Mouse (Mus musculus) stomach, embryonic 14.5 days (tissue): ENCODE results near the gene Zfp869. TPM values are rescaled to one million over a fixed set of nuclear protein-coding genes. Genes with fewer than 3 reads are reported as not detected.
"Not testable (repeated sequence)": the region's sequence is repeated elsewhere in the genome, so short reads cannot be mapped to it uniquely, and the experiment has no call there.

Experiments
- ATAC-seq: fragments of 200-750 bp; cut with Nextera tagmentation; 2 replicates; pipeline ENCODE4 v1.8.0; 2017; ENCODE audit warnings: low read depth, moderate TSS enrichment; ENCODE audit not compliant: insufficient number of reproducible peaks, insufficient read depth, low FRiP score
- H3K27ac ChIP-seq: fragments of 300-500 bp; sonication (generic); 2 replicates; pipeline ENCODE4 v1.5.1; 2014; ENCODE audit warnings: mild to moderate bottlenecking, low read length, moderate library complexity, mixed read lengths
- H3K27me3 ChIP-seq: fragments of 300-500 bp; sonication (generic); 2 replicates; pipeline ENCODE4 v1.6.1; 2014; ENCODE audit warnings: low read length, control low read depth, mixed read lengths; ENCODE audit not compliant: control insufficient read depth, insufficient read depth
- H3K36me3 ChIP-seq: fragments of 300-500 bp; sonication (generic); 2 replicates; pipeline ENCODE4 v1.6.1; 2014; ENCODE audit warnings: mild to moderate bottlenecking, control low read depth, low read length, moderate library complexity, mixed read lengths; ENCODE audit not compliant: control insufficient read depth, insufficient read depth
- H3K4me1 ChIP-seq: fragments of 300-500 bp; sonication (generic); 2 replicates; pipeline ENCODE4 v1.6.1; 2014; ENCODE audit warnings: low read length, control low read depth, mixed read lengths; ENCODE audit not compliant: control insufficient read depth, insufficient read depth
- H3K4me2 ChIP-seq: fragments of 300-500 bp; sonication (generic); replicated peaks from 2 replicates; pipeline ENCODE4 v1.6.1; 2014; ENCODE audit warnings: low read depth, low read length, control low read depth
- H3K4me3 ChIP-seq: fragments of 300-500 bp; sonication (generic); 2 replicates; pipeline ENCODE4 v1.5.1; 2014; ENCODE audit warnings: low read depth, low read length, control low read depth
- H3K9ac ChIP-seq: fragments of 300-500 bp; sonication (generic); replicated peaks from 2 replicates; pipeline ENCODE4 v1.6.1; 2014; ENCODE audit warnings: low read depth, mild to moderate bottlenecking, control low read depth, low read length, moderate library complexity, mixed read lengths
- H3K9me3 ChIP-seq: fragments of 300-500 bp; sonication (generic); 2 replicates; pipeline ENCODE4 v1.6.1; 2016; ENCODE audit warnings: low read depth, low read length, control low read depth; ENCODE audit not compliant: control insufficient read depth
- WGBS: fragments of 180-500 bp; shearing (Covaris S2); extraction: QIAGEN DNeasy Blood & Tissue Kit; methylation state at CpG from one replicate; pipeline ENCODE4 v1.1.7; 2014; 5-methylcytosine and 5-hydroxymethylcytosine counted together
- polyA plus RNA-seq: library from polyadenylated mRNA; unstranded; fragments of >200 nt; fragmentation: Nextera tagmentation; extraction: Ambion mirVana; gene quantifications from 2 replicates; pipeline ENCODE4 v1.2.1, GENCODE M21; 2014

Gene Zfp869
- polyA plus RNA-seq = 30.4 and 30.9 TPM in 2 replicates

DNA sequence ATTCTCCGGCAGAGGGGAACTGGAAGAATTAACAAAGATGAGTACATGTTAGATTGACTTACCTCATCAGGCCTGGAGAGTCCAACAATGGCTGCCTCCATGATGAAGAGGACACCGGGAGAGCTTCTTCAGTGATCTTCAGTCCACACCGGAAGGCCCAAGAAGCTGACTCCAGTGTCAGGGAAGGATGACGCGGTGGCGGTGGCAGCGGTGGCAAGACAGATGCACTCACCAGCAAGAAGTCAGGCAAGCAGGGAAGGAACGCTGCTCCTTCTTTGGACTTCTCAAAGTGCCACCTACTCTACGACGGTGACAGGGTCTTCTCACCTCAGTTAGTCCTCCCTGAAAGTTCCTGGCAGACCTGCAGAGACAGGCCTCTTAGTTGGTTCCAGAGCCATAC, at the start of gene Zfp869:
Zfp869 (minus strand) TSS at position 101 of the 400 bp plus-strand sequence.
- not testable (repeated sequence) for H3K4me1 ChIP-seq, ATAC-seq, H3K9me3 ChIP-seq, H3K9ac ChIP-seq, H3K27me3 ChIP-seq, H3K4me2 ChIP-seq, H3K27ac ChIP-seq, H3K4me3 ChIP-seq
- WGBS = 97% methylated on average over 10 of the region's 10 CpGs
- peaks cover 47% of the 10 kb centered on the region for H3K36me3 ChIP-seq

DNA sequence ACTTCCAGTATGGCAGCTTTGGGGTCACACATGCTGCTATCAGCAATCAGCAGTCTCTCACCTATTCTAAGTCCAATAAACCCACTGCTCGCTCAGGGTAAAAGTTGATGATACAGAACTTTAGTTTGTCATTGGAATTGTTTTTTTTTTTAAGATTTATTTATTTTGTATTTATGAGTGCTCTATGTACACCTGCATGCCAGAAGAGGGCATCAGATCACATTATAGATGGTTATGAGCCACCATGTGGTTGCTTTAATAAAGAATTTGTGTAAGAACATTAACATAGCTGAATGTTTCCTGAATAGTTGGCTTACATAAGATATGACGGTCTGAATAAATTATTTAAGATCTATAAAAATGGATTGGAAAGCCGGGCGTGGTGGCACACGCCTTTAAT, 47.8 kb upstream of the Zfp869 start:
- no peak for ATAC-seq
- H3K4me1 ChIP-seq = no peaks in the 10 kb centered on the region
- no peaks in the 10 kb centered on the region for H3K9me3 ChIP-seq
- no peak overlapping the region for H3K27ac ChIP-seq
- 95% methylated on average over 5 of the region's 5 CpGs for WGBS
- no peak overlapping the region for H3K4me3 ChIP-seq
- no peak overlapping the region for H3K9ac ChIP-seq
- no peak overlapping the region for H3K4me2 ChIP-seq
- H3K36me3 ChIP-seq = peaks cover 23% of the 10 kb centered on the region
- no peaks in the 10 kb centered on the region for H3K27me3 ChIP-seq

GRCm38 (mm10) chr8:69752437-69752836, 41.9 kb upstream of the Zfp869 start:
- no peaks in the 10 kb centered on the region for H3K9me3 ChIP-seq
- no peak overlapping the region for H3K27ac ChIP-seq
- H3K9ac ChIP-seq = no peak overlapping the region
- no peaks in the 10 kb centered on the region for H3K27me3 ChIP-seq
- H3K4me2 ChIP-seq = no peak overlapping the region
- WGBS = 90% methylated on average over 2 of the region's 2 CpGs
- ATAC-seq = no peak
- H3K36me3 ChIP-seq = peaks cover 15% of the 10 kb centered on the region
- H3K4me1 ChIP-seq = peaks cover 8% of the 10 kb centered on the region; the same call in 1 of the 2 replicates
- H3K4me3 ChIP-seq = no peak overlapping the region

GRCm38 (mm10) chr8:69749544-69750454, 39.3 kb upstream of the Zfp869 start, which contains the start of gene Zfp963:
Gene Zfp963, minus strand, starts transcription at chr8:69749970.
- Histone ChIP-seq H3K4me1 (peaks cover 8% of the 10 kb centered on the region; the same call in 1 of the 2 replicates), H3K9ac (peak within 1 kb of the TSS; percentile 75), H3K36me3 (0 out of 2 replicates have a peak, but pooled peaks cover 3% of the 10 kb centered on the region), H3K9me3 (no peaks in the 10 kb centered on the region), H3K27ac (peak within 1 kb of the TSS; percentile 93), H3K4me2 (peak within 1 kb of the TSS; percentile 43), H3K27me3 (no peaks in the 10 kb centered on the region), H3K4me3 (peak within 1 kb of the TSS; percentile 62)
- peak; percentile 99 for ATAC-seq
- WGBS = 2% methylated on average over 48 of the region's 48 CpGs

DNA sequence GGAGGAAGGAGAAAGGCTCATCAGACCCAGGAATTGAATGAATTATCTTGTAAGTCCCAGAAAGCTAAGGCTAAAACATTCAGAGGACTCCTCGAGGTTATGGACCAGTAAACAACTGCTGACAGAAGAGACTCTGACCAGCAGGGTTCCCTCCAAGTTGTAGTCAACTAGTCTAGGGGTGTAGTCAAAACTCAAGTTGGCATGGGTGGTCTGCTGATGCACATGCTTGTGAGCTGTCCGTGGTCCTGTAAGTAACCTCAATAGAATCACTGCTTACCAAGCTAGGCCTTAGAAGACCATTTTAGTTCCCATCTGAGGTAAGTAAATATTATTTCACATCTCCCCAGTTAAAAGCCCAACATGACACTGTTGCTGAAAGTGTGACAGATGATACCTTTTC, 30.7 kb upstream of the Zfp869 start:
- H3K27ac ChIP-seq = no peak overlapping the region
- H3K27me3 ChIP-seq = no peaks in the 10 kb centered on the region
- no peak for ATAC-seq
- H3K4me3 ChIP-seq = no peak overlapping the region
- H3K36me3 ChIP-seq = peaks cover 9% of the 10 kb centered on the region
- WGBS = 82% methylated on average over 2 of the region's 2 CpGs
- no peaks in the 10 kb centered on the region for H3K9me3 ChIP-seq
- no peaks in the 10 kb centered on the region for H3K4me1 ChIP-seq
- no peak overlapping the region for H3K4me2 ChIP-seq
- H3K9ac ChIP-seq = no peak overlapping the region

DNA sequence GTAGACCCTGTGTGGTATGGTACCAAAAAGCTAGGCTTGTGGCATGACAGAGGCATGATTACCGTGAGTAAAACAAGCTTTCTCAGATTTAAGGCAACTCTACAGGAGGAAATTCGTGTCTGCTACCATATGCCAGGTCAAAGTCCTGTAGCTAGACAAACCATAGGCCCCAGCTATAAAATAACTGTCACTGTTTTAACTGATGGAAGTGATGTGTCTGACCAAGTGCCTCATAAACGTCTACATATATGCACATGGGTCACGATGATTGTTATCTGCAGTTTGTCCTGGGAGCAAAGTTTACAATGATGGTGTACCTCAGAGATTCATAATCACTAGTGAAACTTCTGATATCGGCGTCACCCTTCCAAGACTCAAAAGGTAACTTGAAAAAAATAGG, 30.2 kb upstream of the Zfp869 start:
- no peak for ATAC-seq
- WGBS = 85% methylated on average over 6 of the region's 6 CpGs
- Histone ChIP-seq H3K4me2 (no peak overlapping the region), H3K27me3 (no peaks in the 10 kb centered on the region), H3K9ac (no peak overlapping the region), H3K9me3 (no peaks in the 10 kb centered on the region), H3K27ac (no peak overlapping the region), H3K4me1 (no peaks in the 10 kb centered on the region), H3K36me3 (peaks cover 9% of the 10 kb centered on the region), H3K4me3 (no peak overlapping the region)

DNA sequence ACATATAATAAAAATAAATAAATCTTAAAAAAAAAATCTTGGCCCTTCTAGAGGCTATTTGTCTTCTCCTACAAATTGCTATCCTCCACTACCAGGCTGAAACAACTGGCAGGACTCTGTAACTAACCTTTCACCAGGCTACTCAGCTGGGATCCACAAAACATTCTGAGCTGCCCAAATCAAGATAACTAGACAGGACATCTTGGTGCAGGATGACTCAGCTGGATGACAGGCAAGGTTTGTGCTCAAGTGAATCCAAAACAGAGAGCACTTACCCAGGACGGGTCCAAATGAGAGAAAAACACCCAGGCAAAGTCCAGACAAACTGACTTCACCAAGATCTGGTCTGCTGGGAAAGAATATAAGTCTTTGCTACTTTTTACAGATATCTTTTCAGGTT, 25.0 kb upstream of the Zfp869 start:
- Histone ChIP-seq H3K4me2 (no peak overlapping the region), H3K36me3 (no peaks in the 10 kb centered on the region), H3K27me3 (no peaks in the 10 kb centered on the region), H3K4me3 (no peak overlapping the region), H3K9ac (no peak overlapping the region), H3K9me3 (no peaks in the 10 kb centered on the region), H3K4me1 (no peaks in the 10 kb centered on the region), H3K27ac (no peak overlapping the region)
- WGBS = 69% methylated on average over 1 of the region's 1 CpGs
- ATAC-seq = no peak

DNA sequence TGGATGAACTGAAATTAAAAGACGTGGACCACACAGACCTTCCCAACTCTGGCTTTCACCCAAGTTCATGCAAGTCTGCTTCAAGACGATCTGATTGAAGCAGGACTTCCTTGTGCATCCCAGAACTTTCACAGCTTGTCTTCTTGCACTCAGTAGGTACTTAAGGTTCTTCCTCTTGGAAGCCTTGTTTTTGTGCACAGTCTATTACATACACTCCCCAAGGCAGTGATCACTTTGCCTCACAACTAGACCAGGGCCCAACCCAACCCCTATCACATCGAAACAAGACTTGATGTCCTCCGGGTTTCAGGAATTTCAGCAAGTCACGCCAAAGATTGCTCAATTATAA, 6.7 kb upstream of the Zfp869 start:
- Histone ChIP-seq H3K27me3 (no peaks in the 10 kb centered on the region), H3K4me1 (peaks cover 10% of the 10 kb centered on the region), H3K27ac (peak overlapping the region; percentile 62; the same call in 1 of the 2 replicates), H3K9me3 (no peaks in the 10 kb centered on the region), H3K4me2 (peak overlapping the region; percentile 49), H3K9ac (no peak overlapping the region), H3K36me3 (no peaks in the 10 kb centered on the region), H3K4me3 (peak overlapping the region; percentile 87)
- WGBS = 41% methylated on average over 5 of the region's 5 CpGs
- no peak for ATAC-seq
